Mouse (Mus musculus) adrenal gland, postnatal 25 days (tissue): ENCODE measurements around the gene Apol7e. TPM values are rescaled to one million over a fixed set of nuclear protein-coding genes. Genes with fewer than 3 reads are reported as not detected.
"Not testable (repeated sequence)": the region's sequence is repeated elsewhere in the genome, so short reads cannot be mapped to it uniquely, and the experiment has no call there.

ENCODE experiments used
- DNase-seq: peaks from one replicate; pipeline ENCODE4 v3.0.0; 2021; ENCODE audit warnings: mixed read lengths
- total RNA-seq: library from RNA; stranded (reverse); gene quantifications from 2 replicates; pipeline ENCODE4 v1.2.3, GENCODE M21; 2021

The Apol7e gene
- total RNA-seq, 1 experiment from 2014 or later: not detected

GRCm38 (mm10) chr15:77741556-77741955 lies 42.9 kb downstream of the Apol7e start:
- DNase-seq: not testable (repeated sequence)

GRCm38 (mm10) chr15:77744632-77745031 lies 46.0 kb downstream of the Apol7e start:
- no peak for DNase-seq

GRCm38 (mm10) chr15:77745081-77745480 lies 46.4 kb downstream of the Apol7e start:
- DNase-seq: no peak

- no peak for DNase-seq
Observed at GRCm38 (mm10) chr15:77746326-77746725, 47.7 kb downstream of the Apol7e start.

GRCm38 (mm10) chr15:77748414-77748813 lies 49.8 kb downstream of the Apol7e start:
- no peak for DNase-seq

GRCm38 (mm10) chr15:77749717-77750116 lies 51.1 kb downstream of the Apol7e start:
- DNase-seq: no peak

GRCm38 (mm10) chr15:77750461-77750860 lies 51.8 kb downstream of the Apol7e start:
- DNase-seq: peak; percentile 55

- DNase-seq: no peak
Observed at GRCm38 (mm10) chr15:77752443-77752842, 53.8 kb downstream of the Apol7e start.

- no peak for DNase-seq
Observed at GRCm38 (mm10) chr15:77755132-77755531, 56.5 kb downstream of the Apol7e start.

GRCm38 (mm10) chr15:77756081-77756480 lies 57.4 kb downstream of the Apol7e start:
- DNase-seq: no peak

- DNase-seq: peak; percentile 56
Observed at GRCm38 (mm10) chr15:77756848-77757247, 58.2 kb downstream of the Apol7e start, which contains the start of gene Apol8. Apol8 (minus strand) TSS chr15:77757003.

GRCm38 (mm10) chr15:77757586-77758226 lies 59.0 kb downstream of the Apol7e start:
- DNase-seq: no peak

GRCm38 (mm10) chr15:77760037-77760436 lies 61.4 kb downstream of the Apol7e start:
- DNase-seq: no peak

GRCm38 (mm10) chr15:77761083-77761482 lies 62.4 kb downstream of the Apol7e start:
- DNase-seq: peak; percentile 61

- DNase-seq: peak; percentile 58
Observed at GRCm38 (mm10) chr15:77761561-77762380, 63.1 kb downstream of the Apol7e start.

- DNase-seq: no peak
Observed at GRCm38 (mm10) chr15:77763050-77763449, 64.4 kb downstream of the Apol7e start.

- peak; percentile 52 for DNase-seq
Observed at GRCm38 (mm10) chr15:77763702-77764101, 65.0 kb downstream of the Apol7e start.

GRCm38 (mm10) chr15:77764391-77765006 lies 65.8 kb downstream of the Apol7e start:
- DNase-seq: peak; percentile 45

GRCm38 (mm10) chr15:77765484-77766093 lies 66.9 kb downstream of the Apol7e start:
- DNase-seq: no peak

- no peak for DNase-seq
Observed at GRCm38 (mm10) chr15:77766981-77767380, 68.3 kb downstream of the Apol7e start.
